Mouse (Mus musculus) kidney, adult 2 months (tissue): ENCODE data around the gene Tead4. TPM values are rescaled to one million over a fixed set of nuclear protein-coding genes. Genes with fewer than 3 reads are reported as not detected.
"Not testable (repeated sequence)": the region's sequence is repeated elsewhere in the genome, so short reads cannot be mapped to it uniquely, and the experiment has no call there.

Experiments
- DNase-seq: peaks from one replicate; pipeline ENCODE4 v3.0.0; 2021
- H3K27ac ChIP-seq: fragments of 200-500 bp; 2 replicates; pipeline ENCODE4 v1.5.1; 2012; ENCODE audit warnings: low read depth, low read length, control low read depth, inconsistent platforms; ENCODE audit not compliant: insufficient read depth
- H3K27me3 ChIP-seq: fragments of 200-500 bp; replicated peaks from 2 replicates; pipeline ENCODE4 v1.6.1; 2012; ENCODE audit warnings: mild to moderate bottlenecking, moderate library complexity, low read length, inconsistent platforms; ENCODE audit not compliant: control insufficient read depth, insufficient read depth
- H3K36me3 ChIP-seq: fragments of 200-500 bp; 2 replicates; pipeline ENCODE4 v1.6.1; 2012; ENCODE audit warnings: mild to moderate bottlenecking, moderate library complexity, low read length, inconsistent platforms; ENCODE audit not compliant: control insufficient read depth, insufficient read depth
- H3K4me1 ChIP-seq: fragments of 200-500 bp; 2 replicates; pipeline ENCODE4 v1.6.1; 2011; ENCODE audit warnings: low read length; ENCODE audit not compliant: control insufficient read depth, insufficient read depth
- H3K4me3 ChIP-seq: fragments of 200-500 bp; 2 replicates; pipeline ENCODE4 v1.5.1; 2011; ENCODE audit warnings: mild to moderate bottlenecking, low read depth, low read length, control low read depth; ENCODE audit not compliant: insufficient read depth
- CTCF ChIP-seq: fragments of 200-500 bp; conservative IDR thresholded peaks from 2 replicates; pipeline ENCODE4 v1.5.1; 2011; ENCODE audit warnings: low read depth, mild to moderate bottlenecking, control low read depth, low read length, moderate library complexity, mixed read lengths; ENCODE audit not compliant: insufficient read depth, insufficient read length
- POLR2A ChIP-seq: fragments of 200-500 bp; IDR thresholded peaks from one replicate; pipeline ENCODE4 v1.6.1; 2011; ENCODE audit warnings: low read depth, low read length, control low read depth
- WGBS: fragments of 180-500 bp; shearing (Covaris S2); methylation state at CpG from one replicate; pipeline ENCODE4 v1.1.7; 2018; 5-methylcytosine and 5-hydroxymethylcytosine counted together
- polyA plus RNA-seq: library from polyadenylated mRNA; depleted of rRNA; stranded (reverse); fragments of >200 nt; gene quantifications from 2 replicates; pipeline ENCODE4 v1.2.3, GENCODE M21; 2012

The Tead4 gene
- polyA plus RNA-seq, 1 experiment, result 1.3 TPM

DNA sequence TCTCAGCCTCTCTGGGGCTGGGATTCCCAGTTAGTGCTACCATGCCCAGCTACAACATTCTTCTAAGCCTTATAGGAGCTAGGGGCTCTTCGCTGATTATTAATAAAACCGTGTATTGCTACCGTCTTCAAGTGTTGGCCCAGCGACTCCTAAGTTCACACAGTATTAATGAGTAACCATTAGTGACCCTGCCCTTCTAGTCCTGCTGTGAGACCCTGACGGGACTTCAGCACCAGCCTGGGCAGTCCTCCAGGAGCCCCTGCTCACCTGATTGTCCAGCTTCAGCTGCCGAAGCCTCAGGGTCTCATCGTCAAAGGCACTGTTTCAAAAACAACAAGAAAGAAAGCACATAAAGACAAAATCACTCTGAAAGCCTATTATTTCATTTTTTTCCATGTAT is 36.8 kb upstream of the Tead4 start:
- Histone ChIP-seq H3K4me1 (peaks cover 15% of the 10 kb centered on the region), H3K4me3 (no peak overlapping the region), H3K27ac (peak overlapping the region; percentile 70), H3K36me3 (no peaks in the 10 kb centered on the region), H3K27me3 (no peaks in the 10 kb centered on the region)
- TF ChIP-seq CTCF, result no peak
- no peak for TF ChIP-seq POLR2A
- DNase-seq, result peak; percentile 71
- WGBS, result 35% methylated on average over 7 of the region's 7 CpGs

GRCm38 (mm10) chr6:128334397-128335124 is 33.9 kb upstream of the Tead4 start:
- no peak overlapping the region for H3K4me3 ChIP-seq
- H3K36me3 ChIP-seq, result no peaks in the 10 kb centered on the region
- peaks cover 9% of the 10 kb centered on the region for H3K4me1 ChIP-seq
- H3K27ac ChIP-seq, result no peak overlapping the region
- H3K27me3 ChIP-seq, result no peaks in the 10 kb centered on the region
- TF ChIP-seq POLR2A (no peak), CTCF (peak; percentile 67)
- 28% methylated on average over 12 of the region's 12 CpGs for WGBS
- peak; percentile 64 for DNase-seq

DNA sequence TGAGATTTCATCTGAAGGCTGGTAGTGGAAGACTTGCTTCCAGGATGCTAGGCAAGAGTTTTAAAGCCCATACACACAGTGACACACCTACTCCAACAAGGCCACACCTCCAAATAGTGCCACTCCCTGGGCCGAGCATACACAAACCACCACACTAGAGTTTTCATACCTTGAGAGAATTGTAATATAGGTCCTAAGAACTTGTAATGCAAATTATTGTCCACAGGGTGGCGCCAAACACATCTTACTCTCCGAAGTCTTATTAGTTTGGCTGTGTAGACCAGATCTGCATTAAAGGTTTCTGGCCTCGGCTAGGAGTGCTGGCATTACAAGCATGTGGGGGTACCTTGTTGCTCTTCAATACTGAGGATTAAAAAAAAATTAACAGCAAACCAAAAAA is 17.7 kb upstream of the Tead4 start:
- Histone ChIP-seq H3K27me3 (no peaks in the 10 kb centered on the region), H3K36me3 (peaks cover 3% of the 10 kb centered on the region; the same call in 1 of the 2 replicates), H3K4me3 (no peak overlapping the region), H3K27ac (no peak overlapping the region), H3K4me1 (no peaks in the 10 kb centered on the region)
- peak; percentile 53 for TF ChIP-seq CTCF
- no peak for TF ChIP-seq POLR2A
- peak; percentile 72 for DNase-seq
- 2% methylated on average over 4 of the region's 4 CpGs for WGBS

- 66% methylated on average over 8 of the region's 8 CpGs for WGBS
- H3K27ac ChIP-seq, result no peak overlapping the region
- DNase-seq, result no peak
- no peaks in the 10 kb centered on the region for H3K36me3 ChIP-seq
- no peak for TF ChIP-seq POLR2A
- H3K4me3 ChIP-seq, result no peak overlapping the region
- no peaks in the 10 kb centered on the region for H3K4me1 ChIP-seq
- H3K27me3 ChIP-seq, result no peaks in the 10 kb centered on the region
These were observed 15.0 kb upstream of the Tead4 start for GRCm38 (mm10) chr6:128315597-128315996.

GRCm38 (mm10) chr6:128314796-128315195 is 14.2 kb upstream of the Tead4 start:
- no peaks in the 10 kb centered on the region for H3K4me1 ChIP-seq
- 68% methylated on average over 6 of the region's 6 CpGs for WGBS

GRCm38 (mm10) chr6:128308311-128308710 is 7.7 kb upstream of the Tead4 start:
- Histone ChIP-seq H3K27ac (no peak overlapping the region), H3K4me1 (no peaks in the 10 kb centered on the region), H3K36me3 (no peaks in the 10 kb centered on the region), H3K27me3 (no peaks in the 10 kb centered on the region), H3K4me3 (no peak overlapping the region)
- peak; percentile 77 for DNase-seq
- TF ChIP-seq POLR2A (no peak), CTCF (peak; percentile 86)
- WGBS, result 32% methylated on average over 4 of the region's 4 CpGs

More at GRCm38 (mm10) chr6:128314796-128315195, 14.2 kb upstream of the Tead4 start:
- peak; percentile 31 for DNase-seq
- Histone ChIP-seq H3K4me3 (no peak overlapping the region), H3K36me3 (no peaks in the 10 kb centered on the region), H3K27ac (no peak overlapping the region), H3K27me3 (no peaks in the 10 kb centered on the region)
- TF ChIP-seq CTCF, result no peak
- TF ChIP-seq POLR2A, result no peak

DNA sequence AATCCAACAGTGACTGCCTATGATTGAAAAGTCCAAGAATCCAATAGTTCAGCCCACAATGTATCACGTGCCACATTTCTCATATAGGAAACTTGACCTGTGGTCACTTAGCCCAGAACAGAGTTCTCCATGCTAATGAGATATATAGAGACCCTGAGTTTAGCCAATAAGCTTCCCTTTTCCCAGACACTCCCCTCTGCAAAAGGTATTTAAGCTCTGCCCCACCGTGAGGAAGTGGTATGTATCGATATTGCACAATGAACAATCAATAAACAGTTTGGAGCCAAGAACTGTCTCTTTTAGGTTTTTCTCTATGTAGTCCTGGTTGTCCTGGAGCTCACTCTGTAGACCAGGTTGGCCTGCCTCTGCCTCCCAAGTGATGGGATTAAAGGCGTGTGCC is 4.2 kb upstream of the Tead4 start:
- H3K4me1 ChIP-seq, result no peaks in the 10 kb centered on the region
- TF ChIP-seq POLR2A (no peak), CTCF (no peak)
- no peak overlapping the region for H3K27ac ChIP-seq
- DNase-seq, result no peak
- H3K27me3 ChIP-seq, result no peaks in the 10 kb centered on the region
- H3K4me3 ChIP-seq, result no peak overlapping the region
- 89% methylated on average over 4 of the region's 4 CpGs for WGBS
- no peaks in the 10 kb centered on the region for H3K36me3 ChIP-seq

- H3K4me3 ChIP-seq, H3K27ac ChIP-seq, H3K36me3 ChIP-seq, H3K4me1 ChIP-seq, H3K27me3 ChIP-seq, DNase-seq: not testable (repeated sequence)
- 0 out of 2 replicates have a peak, but pooled peaks have one; percentile 7 for TF ChIP-seq CTCF
- WGBS, result 84% methylated on average over 3 of the region's 3 CpGs
These were observed 2.0 kb upstream of the Tead4 start for GRCm38 (mm10) chr6:128302640-128303039.
